Mouse (Mus musculus): Measurements from ENCODE around the gene Cul5. TPM values are rescaled to one million over a fixed set of nuclear protein-coding genes. Genes with fewer than 3 reads are reported as not detected.

Gene Cul5
- total RNA-seq, 1 experiment from 2014 or later = 67.6 TPM

DNA sequence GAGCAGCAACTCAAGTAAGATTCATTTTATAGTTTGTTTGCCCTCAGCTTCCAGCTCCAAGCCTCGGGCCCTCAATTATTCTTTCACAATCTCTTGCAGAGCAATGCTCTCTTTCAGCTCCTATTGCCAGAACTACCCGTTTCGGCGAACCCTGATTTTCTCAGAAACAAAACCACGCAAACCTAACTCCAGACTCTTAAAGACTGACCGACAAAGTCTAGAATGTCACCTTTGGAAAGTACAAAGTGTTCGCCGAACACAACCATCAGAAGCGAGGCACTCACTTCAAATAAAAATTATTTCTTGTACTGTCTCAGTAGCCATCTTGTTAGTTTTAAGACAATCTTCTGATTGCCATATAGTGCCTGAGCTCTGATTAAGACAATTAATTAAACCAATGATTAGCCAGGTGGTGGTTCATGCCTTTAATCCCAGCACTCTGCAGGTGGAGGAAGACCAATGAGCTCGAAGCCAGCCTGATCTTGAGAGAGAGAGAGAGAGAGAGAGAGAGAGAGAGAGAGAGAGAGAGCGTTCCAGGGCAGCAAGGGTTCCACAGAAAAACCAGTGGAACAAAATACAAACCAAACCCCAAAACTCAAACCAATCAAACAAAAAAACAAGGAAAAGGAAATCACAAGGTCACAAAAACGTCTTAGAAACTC is 60.4 kb downstream of the Cul5 start:
- no peak for ATAC-seq (replicated peaks; ENCODE audit: low read depth, poor library complexity, severe bottlenecking)

- ATAC-seq (replicated peaks; ENCODE audit: low read depth, poor library complexity, severe bottlenecking) = no peak
These were observed 62.0 kb downstream of the Cul5 start for GRCm38 (mm10) chr9:53607816-53608215.

GRCm38 (mm10) chr9:53607192-53607591 is 62.6 kb downstream of the Cul5 start:
- ATAC-seq (replicated peaks; ENCODE audit: low read depth, poor library complexity, severe bottlenecking) = no peak

DNA sequence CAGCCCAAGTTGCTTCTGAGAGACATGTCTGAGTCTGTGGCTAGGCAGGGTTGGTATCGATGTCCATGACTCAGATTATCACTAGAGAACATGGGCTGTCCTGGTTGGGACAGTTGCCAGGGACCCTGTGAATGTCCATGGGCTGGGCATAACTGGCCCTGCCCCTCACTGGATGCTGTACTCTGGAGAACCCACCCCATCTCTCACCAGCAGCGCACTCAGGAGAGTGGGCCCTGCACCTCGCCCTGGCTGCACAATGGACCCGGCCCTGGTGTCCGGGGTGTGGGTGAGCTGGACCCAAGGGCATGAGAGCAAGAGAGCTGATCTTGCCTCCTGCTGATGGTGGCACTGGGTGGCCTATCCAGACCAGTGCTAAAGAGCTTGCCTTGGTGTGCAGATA is 64.9 kb downstream of the Cul5 start:
- ATAC-seq (replicated peaks; ENCODE audit: low read depth, poor library complexity, severe bottlenecking) = no peak

- no peak for ATAC-seq (replicated peaks; ENCODE audit: low read depth, poor library complexity, severe bottlenecking)
These were observed 66.0 kb downstream of the Cul5 start for GRCm38 (mm10) chr9:53603849-53604248.

GRCm38 (mm10) chr9:53603384-53603783 is 66.4 kb downstream of the Cul5 start:
- peak; percentile 87 for ATAC-seq (replicated peaks; ENCODE audit: low read depth, poor library complexity, severe bottlenecking)

- ATAC-seq (replicated peaks; ENCODE audit: low read depth, poor library complexity, severe bottlenecking) = no peak
These were observed 68.3 kb downstream of the Cul5 start for GRCm38 (mm10) chr9:53601541-53601940.

- ATAC-seq (replicated peaks; ENCODE audit: low read depth, poor library complexity, severe bottlenecking) = no peak
These were observed 71.2 kb downstream of the Cul5 start for GRCm38 (mm10) chr9:53598631-53599030.

- no peak for ATAC-seq (replicated peaks; ENCODE audit: low read depth, poor library complexity, severe bottlenecking)
These were observed 72.7 kb downstream of the Cul5 start for GRCm38 (mm10) chr9:53596971-53597600.

GRCm38 (mm10) chr9:53594764-53595163 is 75.0 kb downstream of the Cul5 start:
- peak; percentile 93 for ATAC-seq (replicated peaks; ENCODE audit: low read depth, poor library complexity, severe bottlenecking)

- ATAC-seq (replicated peaks; ENCODE audit: low read depth, poor library complexity, severe bottlenecking) = no peak
These were observed 87.9 kb downstream of the Cul5 start for GRCm38 (mm10) chr9:53581870-53582269.

- no peak for ATAC-seq (replicated peaks; ENCODE audit: low read depth, poor library complexity, severe bottlenecking)
These were observed 94.1 kb downstream of the Cul5 start for GRCm38 (mm10) chr9:53575721-53576120.

DNA sequence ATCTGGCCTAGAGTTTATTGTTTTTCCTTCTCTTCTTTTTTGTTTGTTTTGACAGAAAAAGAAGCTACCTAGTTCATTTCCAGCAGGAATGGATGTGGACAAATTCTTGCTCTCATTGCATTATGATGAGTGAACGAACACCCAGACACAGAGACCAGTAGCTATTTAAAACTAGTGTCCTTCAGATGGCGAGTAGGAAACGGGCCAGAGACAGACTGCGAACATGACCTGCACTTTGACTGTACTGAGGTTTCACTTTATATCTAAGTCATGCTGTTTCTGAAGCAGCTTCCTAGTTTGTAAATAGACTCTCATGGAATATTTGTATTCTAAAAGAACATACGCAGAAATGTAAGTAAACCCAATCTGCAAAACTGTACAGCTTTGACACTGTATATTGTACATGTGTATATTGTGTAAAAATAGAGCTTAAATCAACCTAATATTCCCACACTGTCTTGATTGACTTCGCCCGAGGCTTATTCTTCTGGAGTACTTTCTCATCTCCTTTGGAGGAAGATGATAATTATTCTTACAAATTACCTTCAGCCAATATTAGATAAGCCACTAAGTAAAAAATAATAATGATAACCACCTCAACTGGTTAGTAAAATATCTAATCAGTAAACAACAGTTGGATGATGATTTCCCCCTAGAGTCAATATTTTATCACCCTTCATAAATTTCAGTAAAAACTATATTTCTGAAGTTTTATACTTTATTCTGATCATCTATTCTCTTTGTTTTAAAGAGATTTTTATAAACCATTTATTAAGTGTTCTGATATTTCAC is 97.1 kb downstream of the Cul5 start:
- ATAC-seq (replicated peaks; ENCODE audit: low read depth, poor library complexity, severe bottlenecking) = no peak

DNA sequence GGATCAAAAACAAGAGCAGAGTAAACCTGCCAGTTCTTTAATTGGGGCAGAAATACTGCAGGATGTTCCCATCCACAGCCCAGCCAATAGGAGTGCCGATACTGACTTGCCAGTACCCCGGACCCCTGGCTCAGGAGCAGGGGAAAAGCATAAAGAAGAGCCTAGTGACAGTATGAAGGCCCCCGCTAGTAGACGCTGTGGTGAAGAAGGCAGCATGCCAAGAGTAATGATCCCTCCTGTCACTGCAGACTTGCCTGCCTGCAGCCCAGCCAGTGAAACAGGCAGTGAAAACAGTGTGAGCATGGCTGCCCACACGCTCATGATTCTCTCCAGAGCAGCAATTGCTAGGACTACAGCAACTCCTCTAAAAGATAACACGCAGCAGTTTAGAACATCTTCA is 99.2 kb downstream of the Cul5 start:
- ATAC-seq (replicated peaks; ENCODE audit: low read depth, poor library complexity, severe bottlenecking) = no peak

Other genes starting within 250 kb of the Cul5 start
- gene Atm, start 133.3 kb downstream of the Cul5 start, total RNA-seq (2017) = 61.0 and 65.6 TPM in 2 replicates
- 32.5 and 34.6 TPM in 2 replicates for gene Npat, start 133.0 kb downstream of the Cul5 start, total RNA-seq (2017)
- gene Acat1, start 59.6 kb downstream of the Cul5 start, total RNA-seq (2017) = 56.3 and 62.3 TPM in 2 replicates
- 0.55 TPM in 1 of 2 replicates, not detected in the other for gene Rab39, start 36.2 kb upstream of the Cul5 start, total RNA-seq (2017)
- 10.6 and 12.5 TPM in 2 replicates for gene Slc35f2, start 101.5 kb upstream of the Cul5 start, total RNA-seq (2017)
- not detected in 2 replicates for gene Sln, start 180.2 kb upstream of the Cul5 start, total RNA-seq (2017)